Mouse (Mus musculus): ENCODE data around the gene Ces2c. TPM values are rescaled to one million over a fixed set of nuclear protein-coding genes. Genes with fewer than 3 reads are reported as not detected.

Gene Ces2c
- polyA plus RNA-seq (2014; fragmentation: Illumina TruSeq; extraction: RNeasy Lipid Tissue Mini Kit (QIAGEN cat#74804); ENCODE audit: low read depth, low replicate concordance) = 458 TPM

GRCm38 (mm10) chr8:104846831-104847230 is at the start of gene Ces2c:
TSS of gene Ces2c (plus strand) at chr8:104847068.

DNA sequence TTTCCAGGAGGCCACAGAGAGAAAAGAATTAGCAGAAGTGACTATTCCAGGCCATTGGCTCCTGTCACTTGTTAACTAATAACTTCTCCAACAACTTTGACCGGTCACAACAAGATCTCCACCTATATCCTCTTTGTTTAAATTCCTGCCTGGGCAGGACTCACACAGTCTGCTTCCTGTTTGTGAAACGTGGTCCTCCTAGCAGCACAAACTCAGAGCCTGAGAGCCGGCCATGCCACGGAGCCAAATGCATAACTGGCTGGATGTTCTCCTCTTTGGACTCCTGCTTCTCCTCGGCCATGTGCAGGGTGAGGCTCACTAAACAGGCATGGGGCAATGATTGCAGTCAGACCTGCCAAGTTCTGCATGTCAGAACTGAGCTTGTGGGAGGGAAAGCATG is 15.4 kb upstream of the Ces2c start, which contains the start of gene Ces2b:
TSS of gene Ces2b (plus strand) at position 133 of the 400 bp plus-strand sequence.

Other genes with a start within 250 kb of the Ces2c start
- not detected for gene Cdh16, start 222.7 kb upstream of the Ces2c start, polyA plus RNA-seq (2014; fragmentation: Illumina TruSeq; extraction: RNeasy Lipid Tissue Mini Kit (QIAGEN cat#74804); ENCODE audit: low read depth, low replicate concordance)
- 0.28 TPM for gene Rrad, start 215.7 kb upstream of the Ces2c start, polyA plus RNA-seq (2014; fragmentation: Illumina TruSeq; extraction: RNeasy Lipid Tissue Mini Kit (QIAGEN cat#74804); ENCODE audit: low read depth, low replicate concordance)
- gene Ciao2b, start 205.1 kb upstream of the Ces2c start, polyA plus RNA-seq (2014; fragmentation: Illumina TruSeq; extraction: RNeasy Lipid Tissue Mini Kit (QIAGEN cat#74804); ENCODE audit: low read depth, low replicate concordance) = 2.9 TPM
- gene Ces2a, start 113.1 kb upstream of the Ces2c start, polyA plus RNA-seq (2014; fragmentation: Illumina TruSeq; extraction: RNeasy Lipid Tissue Mini Kit (QIAGEN cat#74804); ENCODE audit: low read depth, low replicate concordance) = 65.7 TPM
- 13.4 TPM for gene Ces2b, start 15.5 kb upstream of the Ces2c start, polyA plus RNA-seq (2014; fragmentation: Illumina TruSeq; extraction: RNeasy Lipid Tissue Mini Kit (QIAGEN cat#74804); ENCODE audit: low read depth, low replicate concordance)
- 124 TPM for gene Ces2e, start 79.2 kb downstream of the Ces2c start, polyA plus RNA-seq (2014; fragmentation: Illumina TruSeq; extraction: RNeasy Lipid Tissue Mini Kit (QIAGEN cat#74804); ENCODE audit: low read depth, low replicate concordance)
- gene Ces2f, start 100.3 kb downstream of the Ces2c start, polyA plus RNA-seq (2014; fragmentation: Illumina TruSeq; extraction: RNeasy Lipid Tissue Mini Kit (QIAGEN cat#74804); ENCODE audit: low read depth, low replicate concordance) = 0.91 TPM
- 32.2 TPM for gene Ces2g, start 114.7 kb downstream of the Ces2c start, polyA plus RNA-seq (2014; fragmentation: Illumina TruSeq; extraction: RNeasy Lipid Tissue Mini Kit (QIAGEN cat#74804); ENCODE audit: low read depth, low replicate concordance)
- gene Ces2h, start 153.8 kb downstream of the Ces2c start, polyA plus RNA-seq (2014; fragmentation: Illumina TruSeq; extraction: RNeasy Lipid Tissue Mini Kit (QIAGEN cat#74804); ENCODE audit: low read depth, low replicate concordance) = 0.41 TPM
- gene Ces3a, start 201.5 kb downstream of the Ces2c start, polyA plus RNA-seq (2014; fragmentation: Illumina TruSeq; extraction: RNeasy Lipid Tissue Mini Kit (QIAGEN cat#74804); ENCODE audit: low read depth, low replicate concordance) = 0.76 TPM
- not detected for gene Ces3b, start 236.7 kb downstream of the Ces2c start, polyA plus RNA-seq (2014; fragmentation: Illumina TruSeq; extraction: RNeasy Lipid Tissue Mini Kit (QIAGEN cat#74804); ENCODE audit: low read depth, low replicate concordance)